Mouse (Mus musculus): ENCODE measurements at regions not wholly inside any gene's neighbourhood (a gene's known extent, or its start where the extent isn't known, plus 50 kb on each side); places are given as distances from the start of the nearest gene placed in this dataset.

GRCm38 (mm10) chr1:142734108-142734507 is 906.4 kb upstream of the B3galt2 start:
- no peaks in the 10 kb centered on the region for H3K36me3 ChIP-seq (ENCODE audit: insufficient read depth, low read length)
- no peaks in the 10 kb centered on the region for H3K9me3 ChIP-seq (ENCODE audit: low read length)
- no peak overlapping the region for H3K9ac ChIP-seq (replicated peaks; ENCODE audit: low read length)
- ATAC-seq (ENCODE audit: low FRiP score, low TSS enrichment) = no peak
- no peak overlapping the region for H3K4me2 ChIP-seq (replicated peaks; ENCODE audit: low read depth, low read length)
- H3K27me3 ChIP-seq (ENCODE audit: insufficient read depth, low read length) = no peaks in the 10 kb centered on the region
- H3K27ac ChIP-seq (ENCODE audit: low read length) = no peak overlapping the region
- no peak overlapping the region for H3K4me3 ChIP-seq (ENCODE audit: low read length)
- H3K4me1 ChIP-seq (ENCODE audit: insufficient read depth, low read length) = no peaks in the 10 kb centered on the region

- no peak overlapping the region for H3K27ac ChIP-seq (ENCODE audit: low read length)
- no peak overlapping the region for H3K9ac ChIP-seq (replicated peaks; ENCODE audit: low read length)
- 84% methylated on average over 2 of the region's 2 CpGs for WGBS
- 0 out of 2 replicates have a peak, but pooled peaks have one; percentile 27 for ATAC-seq (ENCODE audit: low FRiP score, low TSS enrichment)
- H3K9me3 ChIP-seq (ENCODE audit: low read length) = no peaks in the 10 kb centered on the region
- no peak overlapping the region for H3K4me2 ChIP-seq (replicated peaks; ENCODE audit: low read depth, low read length)
- H3K4me1 ChIP-seq (ENCODE audit: insufficient read depth, low read length) = no peaks in the 10 kb centered on the region
- no peaks in the 10 kb centered on the region for H3K36me3 ChIP-seq (ENCODE audit: insufficient read depth, low read length)
- H3K4me3 ChIP-seq (ENCODE audit: low read length) = no peak overlapping the region
- no peaks in the 10 kb centered on the region for H3K27me3 ChIP-seq (ENCODE audit: insufficient read depth, low read length)
Observed at GRCm38 (mm10) chr1:142738376-142738775, 902.1 kb upstream of the B3galt2 start.

GRCm38 (mm10) chr1:142742307-142742706 is 898.2 kb upstream of the B3galt2 start:
- no peaks in the 10 kb centered on the region for H3K9me3 ChIP-seq (ENCODE audit: low read length)
- peak; percentile 80; the same call in 1 of the 2 replicates for ATAC-seq (ENCODE audit: low FRiP score, low TSS enrichment)
- no peak overlapping the region for H3K4me3 ChIP-seq (ENCODE audit: low read length)
- no peak overlapping the region for H3K4me2 ChIP-seq (replicated peaks; ENCODE audit: low read depth, low read length)
- no peak overlapping the region for H3K9ac ChIP-seq (replicated peaks; ENCODE audit: low read length)
- no peaks in the 10 kb centered on the region for H3K36me3 ChIP-seq (ENCODE audit: insufficient read depth, low read length)
- WGBS = 14% methylated on average over 2 of the region's 2 CpGs
- no peaks in the 10 kb centered on the region for H3K4me1 ChIP-seq (ENCODE audit: insufficient read depth, low read length)
- no peak overlapping the region for H3K27ac ChIP-seq (ENCODE audit: low read length)
- H3K27me3 ChIP-seq (ENCODE audit: insufficient read depth, low read length) = no peaks in the 10 kb centered on the region

GRCm38 (mm10) chr1:142771010-142771409 is 869.5 kb upstream of the B3galt2 start:
- no peaks in the 10 kb centered on the region for H3K27me3 ChIP-seq (ENCODE audit: insufficient read depth, low read length)
- WGBS = 95% methylated on average over 2 of the region's 2 CpGs
- ATAC-seq (ENCODE audit: low FRiP score, low TSS enrichment) = no peak
- no peaks in the 10 kb centered on the region for H3K9me3 ChIP-seq (ENCODE audit: low read length)
- H3K4me2 ChIP-seq (replicated peaks; ENCODE audit: low read depth, low read length) = no peak overlapping the region
- no peak overlapping the region for H3K27ac ChIP-seq (ENCODE audit: low read length)
- H3K4me3 ChIP-seq (ENCODE audit: low read length) = no peak overlapping the region
- no peaks in the 10 kb centered on the region for H3K36me3 ChIP-seq (ENCODE audit: insufficient read depth, low read length)
- no peak overlapping the region for H3K9ac ChIP-seq (replicated peaks; ENCODE audit: low read length)
- no peaks in the 10 kb centered on the region for H3K4me1 ChIP-seq (ENCODE audit: insufficient read depth, low read length)

All from kidney, embryonic 16.5 days (tissue).